Mouse (Mus musculus) hindbrain, postnatal 0 days (tissue): ENCODE data around the gene Slc6a17. TPM values are rescaled to one million over a fixed set of nuclear protein-coding genes. Genes with fewer than 3 reads are reported as not detected.

Experiments
- ATAC-seq: fragments of 200-750 bp; cut with Nextera tagmentation; 2 replicates; pipeline ENCODE4 v1.8.0; 2017; ENCODE audit warnings: mild to moderate bottlenecking, moderate TSS enrichment, moderate library complexity
- DNase-seq: peaks from one replicate; pipeline ENCODE4 v3.0.0-alpha.2; 2015; ENCODE audit warnings: low spot score
- H3K27ac ChIP-seq: fragments of 300-500 bp; sonication (generic); 2 replicates; pipeline ENCODE4 v1.5.1; 2014; ENCODE audit warnings: mild to moderate bottlenecking
- H3K27me3 ChIP-seq: fragments of 300-500 bp; sonication (generic); 2 replicates; pipeline ENCODE4 v1.6.1; 2014; ENCODE audit warnings: low read length, mixed read lengths; ENCODE audit not compliant: insufficient read depth
- H3K36me3 ChIP-seq: fragments of 300-500 bp; sonication (generic); 2 replicates; pipeline ENCODE4 v1.6.1; 2014; ENCODE audit warnings: low read length, mixed read lengths; ENCODE audit not compliant: insufficient read depth
- H3K4me1 ChIP-seq: fragments of 300-500 bp; sonication (generic); 2 replicates; pipeline ENCODE4 v1.6.1; 2014; ENCODE audit warnings: antibody characterized with exemption, low read length, mixed read lengths; ENCODE audit not compliant: insufficient read depth
- H3K4me2 ChIP-seq: fragments of 300-500 bp; sonication (generic); 2 replicates; pipeline ENCODE4 v1.6.1; 2014; ENCODE audit warnings: low read depth, mild to moderate bottlenecking, low read length, moderate library complexity, mixed read lengths
- H3K4me3 ChIP-seq: fragments of 300-500 bp; sonication (generic); 2 replicates; pipeline ENCODE4 v1.5.1; 2014; ENCODE audit warnings: low read length
- H3K9ac ChIP-seq: fragments of 300-500 bp; sonication (generic); replicated peaks from 2 replicates; pipeline ENCODE4 v1.6.1; 2014; ENCODE audit warnings: mild to moderate bottlenecking, low read length, moderate library complexity, mixed read lengths
- H3K9me3 ChIP-seq: fragments of 300-500 bp; sonication (generic); 2 replicates; pipeline ENCODE4 v1.6.1; 2016; ENCODE audit warnings: low read length, mixed read lengths
- CTCF ChIP-seq: IDR thresholded peaks from 2 replicates; pipeline ENCODE4 v1.5.1; 2016; ENCODE audit warnings: antibody characterized with exemption, control low read depth, low read depth
- WGBS: fragments of 180-500 bp; shearing (Covaris S2); extraction: QIAGEN DNeasy Blood & Tissue Kit; methylation state at CpG from one replicate; pipeline ENCODE4 v1.1.7; 2014; 5-methylcytosine and 5-hydroxymethylcytosine counted together
- polyA plus RNA-seq: library from polyadenylated mRNA; unstranded; fragments of >200 nt; fragmentation: Nextera tagmentation; extraction: Ambion mirVana; gene quantifications from 2 replicates; pipeline ENCODE4 v1.2.1, GENCODE M21; 2015
- total RNA-seq: library from RNA; depleted of rRNA; stranded (reverse); fragments of >200 nt; gene quantifications from 2 replicates; pipeline ENCODE4 v1.2.3, GENCODE M21; 2014

The Slc6a17 gene
- total and polyA plus RNA-seq, 2 experiments from 2014 or later, result 20.6 to 71.8 TPM

GRCm38 (mm10) chr3:107459196-107459772 is 58.5 kb downstream of the Slc6a17 start, which contains the start of gene Kcnc4:
Gene Kcnc4 (minus strand): TSS chr3:107459552.
- no peak for TF ChIP-seq CTCF
- peak within 1 kb of the TSS; percentile 62 for H3K4me3 ChIP-seq
- H3K4me2 ChIP-seq, result peak within 1 kb of the TSS; percentile 93
- ATAC-seq (peak; percentile 27), DNase-seq (peak; percentile 41)
- H3K9me3 ChIP-seq, result no peaks in the 10 kb centered on the region
- whole genome bisulfite sequencing, result under 1% methylated on average over 68 of the region's 68 CpGs
- peak within 1 kb of the TSS; percentile 66 for H3K9ac ChIP-seq
- H3K27ac ChIP-seq, result peak within 1 kb of the TSS; percentile 32; the same call in 1 of the 2 replicates
- H3K27me3 ChIP-seq, result peaks cover 23% of the 10 kb centered on the region; the same call in 1 of the 2 replicates
- peaks cover 13% of the 10 kb centered on the region; the same call in 1 of the 2 replicates for H3K4me1 ChIP-seq
- H3K36me3 ChIP-seq, result no peaks in the 10 kb centered on the region

GRCm38 (mm10) chr3:107458528-107459195 is 59.2 kb downstream of the Slc6a17 start:
- 0 out of 2 replicates have a peak, but pooled peaks have one; percentile 14 for ATAC-seq
- H3K27me3 ChIP-seq, result peaks cover 23% of the 10 kb centered on the region; the same call in 1 of the 2 replicates
- H3K9ac ChIP-seq, result peak overlapping the region; percentile 66

GRCm38 (mm10) chr3:107458104-107458503 is 59.7 kb downstream of the Slc6a17 start:
- TF ChIP-seq CTCF, result no peak
- Histone ChIP-seq H3K27ac (no peak overlapping the region), H3K36me3 (no peaks in the 10 kb centered on the region), H3K9ac (peak overlapping the region; percentile 66), H3K4me3 (peak overlapping the region; percentile 62), H3K4me2 (peak overlapping the region; percentile 93), H3K9me3 (no peaks in the 10 kb centered on the region), H3K27me3 (peaks cover 23% of the 10 kb centered on the region; the same call in 1 of the 2 replicates), H3K4me1 (peaks cover 13% of the 10 kb centered on the region; the same call in 1 of the 2 replicates)
- WGBS, result 2% methylated on average over 23 of the region's 23 CpGs
- DNase-seq (no peak), ATAC-seq (no peak)

More at GRCm38 (mm10) chr3:107458528-107459195, 59.2 kb downstream of the Slc6a17 start:
- H3K36me3 ChIP-seq, result no peaks in the 10 kb centered on the region
- peak; percentile 47 for DNase-seq
- peak overlapping the region; percentile 62 for H3K4me3 ChIP-seq
- WGBS, result under 1% methylated on average over 42 of the region's 51 CpGs
- TF ChIP-seq CTCF, result peak; percentile 28; the same call in 1 of the 2 replicates
- H3K4me1 ChIP-seq, result peaks cover 13% of the 10 kb centered on the region; the same call in 1 of the 2 replicates
- peak overlapping the region; percentile 93 for H3K4me2 ChIP-seq
- H3K27ac ChIP-seq, result no peak overlapping the region; the same call in 1 of the 2 replicates
- no peaks in the 10 kb centered on the region for H3K9me3 ChIP-seq

- Histone ChIP-seq H3K4me3 (no peak overlapping the region), H3K4me2 (no peak overlapping the region), H3K4me1 (peaks cover 13% of the 10 kb centered on the region; the same call in 1 of the 2 replicates), H3K27me3 (peaks cover 16% of the 10 kb centered on the region; the same call in 1 of the 2 replicates), H3K9ac (no peak overlapping the region), H3K9me3 (no peaks in the 10 kb centered on the region), H3K27ac (no peak overlapping the region), H3K36me3 (no peaks in the 10 kb centered on the region)
- ATAC-seq (no peak), DNase-seq (no peak)
- no peak for TF ChIP-seq CTCF
- 83% methylated on average over 4 of the region's 4 CpGs for WGBS
Measured at GRCm38 (mm10) chr3:107454280-107454679, 63.5 kb downstream of the Slc6a17 start.

GRCm38 (mm10) chr3:107446822-107447221 is 71.0 kb downstream of the Slc6a17 start:
- H3K27me3 ChIP-seq, result no peaks in the 10 kb centered on the region; the same call in 1 of the 2 replicates
- no peaks in the 10 kb centered on the region for H3K9me3 ChIP-seq
- no peak overlapping the region for H3K4me3 ChIP-seq
- 0 out of 2 replicates have a peak, but pooled peaks cover 2% of the 10 kb centered on the region for H3K36me3 ChIP-seq
- WGBS, result 57% methylated on average over 3 of the region's 3 CpGs
- ATAC-seq (no peak), DNase-seq (no peak)
- H3K4me2 ChIP-seq, result no peak overlapping the region
- no peak overlapping the region for H3K9ac ChIP-seq
- no peaks in the 10 kb centered on the region for H3K4me1 ChIP-seq
- H3K27ac ChIP-seq, result no peak overlapping the region
- TF ChIP-seq CTCF, result no peak

- WGBS, result 42% methylated on average over 5 of the region's 5 CpGs
- no peak for ATAC-seq
- no peak overlapping the region for H3K4me3 ChIP-seq
- DNase-seq, result no peak
- no peaks in the 10 kb centered on the region for H3K9me3 ChIP-seq
- no peaks in the 10 kb centered on the region; the same call in 1 of the 2 replicates for H3K27me3 ChIP-seq
- no peak overlapping the region for H3K9ac ChIP-seq
- no peak overlapping the region for H3K4me2 ChIP-seq
- TF ChIP-seq CTCF, result no peak
- no peaks in the 10 kb centered on the region for H3K4me1 ChIP-seq
- no peak overlapping the region for H3K27ac ChIP-seq
- H3K36me3 ChIP-seq, result 0 out of 2 replicates have a peak, but pooled peaks cover 2% of the 10 kb centered on the region
Measured at GRCm38 (mm10) chr3:107443866-107444265, 74.0 kb downstream of the Slc6a17 start.
